Mouse (Mus musculus) liver, embryonic 12.5 days (tissue): Measurements from ENCODE around the gene Phka2. TPM values are rescaled to one million over a fixed set of nuclear protein-coding genes. Genes with fewer than 3 reads are reported as not detected.
A peak's percentile ranks its signal among the peaks of the same experiment; 100 is the strongest.

Source experiments
- ATAC-seq: fragments of 200-750 bp; cut with Nextera tagmentation; 2 replicates; pipeline ENCODE4 v1.8.0; 2017; ENCODE audit warnings: moderate number of reproducible peaks, mild to moderate bottlenecking, moderate library complexity
- H3K27ac ChIP-seq: fragments of 300-500 bp; sonication (generic); 2 replicates; pipeline ENCODE4 v1.5.1; 2016; ENCODE audit warnings: mild to moderate bottlenecking
- H3K27me3 ChIP-seq: fragments of 300-500 bp; sonication (generic); replicated peaks from 2 replicates; pipeline ENCODE4 v1.6.1; 2016; ENCODE audit warnings: mild to moderate bottlenecking, moderate library complexity
- H3K36me3 ChIP-seq: fragments of 300-500 bp; sonication (generic); 2 replicates; pipeline ENCODE4 v1.6.1; 2016; ENCODE audit warnings: mild to moderate bottlenecking, moderate library complexity
- H3K4me1 ChIP-seq: fragments of 300-500 bp; sonication (generic); 2 replicates; pipeline ENCODE4 v1.6.1; 2016
- H3K4me2 ChIP-seq: fragments of 300-500 bp; sonication (generic); 2 replicates; pipeline ENCODE4 v1.6.1; 2016; ENCODE audit warnings: mild to moderate bottlenecking, moderate library complexity
- H3K4me3 ChIP-seq: fragments of 300-500 bp; sonication (generic); 2 replicates; pipeline ENCODE4 v1.5.1; 2016; ENCODE audit warnings: mild to moderate bottlenecking, moderate library complexity
- H3K9ac ChIP-seq: fragments of 300-500 bp; sonication (generic); 2 replicates; pipeline ENCODE4 v1.6.1; 2016; ENCODE audit warnings: mild to moderate bottlenecking, moderate library complexity
- H3K9me3 ChIP-seq: fragments of 300-500 bp; sonication (generic); replicated peaks from 2 replicates; pipeline ENCODE4 v1.6.1; 2016; ENCODE audit warnings: mild to moderate bottlenecking, moderate library complexity
- WGBS: fragments of 180-500 bp; shearing (Covaris S2); methylation state at CpG from one replicate; pipeline ENCODE4 v1.1.7; 2016; ENCODE audit not compliant: insufficient replicate concordance; 5-methylcytosine and 5-hydroxymethylcytosine counted together
- polyA plus RNA-seq: library from polyadenylated mRNA; unstranded; fragments of >200 nt; fragmentation: Nextera tagmentation; extraction: Ambion mirVana; gene quantifications from 2 replicates; pipeline ENCODE4 v1.2.1, GENCODE M21; 2016

The Phka2 gene
- polyA plus RNA-seq, result 12.5 and 12.8 TPM in 2 replicates

- 9% methylated on average over 55 of the region's 61 CpGs for WGBS
- H3K9ac ChIP-seq, result peak within 1 kb of the TSS; percentile 67
- ATAC-seq, result peak; percentile 97
Observed at GRCm38 (mm10) chrX:160502048-160503041, at the start of gene Phka2. Gene Phka2 (plus strand): TSS chrX:160502166.

GRCm38 (mm10) chrX:160455686-160456085 lies 46.3 kb upstream of the Phka2 start:
- no peaks in the 10 kb centered on the region; the same call in 1 of the 2 replicates for H3K27me3 ChIP-seq
- H3K9ac ChIP-seq, result no peak overlapping the region
- no peak for ATAC-seq
- H3K36me3 ChIP-seq, result no peaks in the 10 kb centered on the region
- no peak overlapping the region for H3K4me2 ChIP-seq
- no peak overlapping the region for H3K27ac ChIP-seq
- WGBS, result 58% methylated on average over 5 of the region's 5 CpGs
- no peaks in the 10 kb centered on the region for H3K4me1 ChIP-seq
- no peaks in the 10 kb centered on the region for H3K9me3 ChIP-seq
- H3K4me3 ChIP-seq, result no peak overlapping the region

More at GRCm38 (mm10) chrX:160502048-160503041, at the start of gene Phka2:
- H3K36me3 ChIP-seq, result no peaks in the 10 kb centered on the region
- H3K27ac ChIP-seq, result peak within 1 kb of the TSS; percentile 82
- H3K27me3 ChIP-seq, result peaks cover 13% of the 10 kb centered on the region; the same call in 1 of the 2 replicates
- peak within 1 kb of the TSS; percentile 67 for H3K4me3 ChIP-seq
- no peaks in the 10 kb centered on the region for H3K9me3 ChIP-seq
- H3K4me1 ChIP-seq, result peaks cover 19% of the 10 kb centered on the region; the same call in 1 of the 2 replicates
- H3K4me2 ChIP-seq, result peak within 1 kb of the TSS; percentile 72

- H3K4me2 ChIP-seq, result no peak overlapping the region
- H3K36me3 ChIP-seq, result no peaks in the 10 kb centered on the region
- H3K4me3 ChIP-seq, result no peak overlapping the region
- peaks cover 8% of the 10 kb centered on the region; the same call in 1 of the 2 replicates for H3K27me3 ChIP-seq
- no peaks in the 10 kb centered on the region for H3K9me3 ChIP-seq
- no peak overlapping the region for H3K9ac ChIP-seq
- ATAC-seq, result no peak
- no peak overlapping the region for H3K27ac ChIP-seq
- H3K4me1 ChIP-seq, result no peaks in the 10 kb centered on the region
- WGBS, result 68% methylated on average over 3 of the region's 3 CpGs
Observed at GRCm38 (mm10) chrX:160471257-160471786, 30.6 kb upstream of the Phka2 start.

GRCm38 (mm10) chrX:160489784-160490183 lies 12.2 kb upstream of the Phka2 start:
- 47% methylated on average over 2 of the region's 2 CpGs for WGBS
- no peak overlapping the region for H3K27ac ChIP-seq
- peaks cover 5% of the 10 kb centered on the region; the same call in 1 of the 2 replicates for H3K27me3 ChIP-seq
- no peaks in the 10 kb centered on the region for H3K9me3 ChIP-seq
- H3K36me3 ChIP-seq, result no peaks in the 10 kb centered on the region
- ATAC-seq, result no peak
- no peaks in the 10 kb centered on the region for H3K4me1 ChIP-seq
- no peak overlapping the region for H3K9ac ChIP-seq
- no peak overlapping the region for H3K4me3 ChIP-seq
- no peak overlapping the region for H3K4me2 ChIP-seq

- no peak overlapping the region for H3K4me3 ChIP-seq
- ATAC-seq, result no peak
- H3K36me3 ChIP-seq, result no peaks in the 10 kb centered on the region
- H3K4me1 ChIP-seq, result no peaks in the 10 kb centered on the region
- 0 out of 2 replicates have a peak, but pooled peaks cover 5% of the 10 kb centered on the region for H3K27me3 ChIP-seq
- H3K4me2 ChIP-seq, result no peak overlapping the region
- no peaks in the 10 kb centered on the region for H3K9me3 ChIP-seq
- no peak overlapping the region for H3K27ac ChIP-seq
- H3K9ac ChIP-seq, result no peak overlapping the region
- 47% methylated on average over 3 of the region's 3 CpGs for WGBS
Observed at GRCm38 (mm10) chrX:160494333-160494732, 7.6 kb upstream of the Phka2 start.

GRCm38 (mm10) chrX:160494921-160495320 lies 7.0 kb upstream of the Phka2 start:
- H3K27me3 ChIP-seq, result 0 out of 2 replicates have a peak, but pooled peaks cover 5% of the 10 kb centered on the region
- H3K4me1 ChIP-seq, result no peaks in the 10 kb centered on the region
- no peaks in the 10 kb centered on the region for H3K36me3 ChIP-seq
- no peaks in the 10 kb centered on the region for H3K9me3 ChIP-seq
- no peak overlapping the region for H3K27ac ChIP-seq
- H3K4me3 ChIP-seq, result no peak overlapping the region
- ATAC-seq, result no peak
- H3K9ac ChIP-seq, result no peak overlapping the region
- H3K4me2 ChIP-seq, result no peak overlapping the region
- 55% methylated on average over 6 of the region's 6 CpGs for WGBS

GRCm38 (mm10) chrX:160496473-160496872 lies 5.5 kb upstream of the Phka2 start:
- Histone ChIP-seq H3K4me2 (peak overlapping the region; percentile 35; the same call in 1 of the 2 replicates), H3K36me3 (no peaks in the 10 kb centered on the region), H3K9me3 (no peaks in the 10 kb centered on the region), H3K27me3 (no peaks in the 10 kb centered on the region), H3K27ac (no peak overlapping the region), H3K4me3 (no peak overlapping the region), H3K4me1 (0 out of 2 replicates have a peak, but pooled peaks cover 3% of the 10 kb centered on the region), H3K9ac (no peak overlapping the region)
- WGBS, result 24% methylated on average over 5 of the region's 5 CpGs
- peak; percentile 63; the same call in 1 of the 2 replicates for ATAC-seq

- Histone ChIP-seq H3K4me2 (no peak overlapping the region), H3K4me3 (no peak overlapping the region), H3K36me3 (no peaks in the 10 kb centered on the region), H3K9ac (no peak overlapping the region), H3K4me1 (peaks cover 19% of the 10 kb centered on the region; the same call in 1 of the 2 replicates), H3K27ac (no peak overlapping the region), H3K27me3 (peaks cover 13% of the 10 kb centered on the region; the same call in 1 of the 2 replicates), H3K9me3 (no peaks in the 10 kb centered on the region)
- 82% methylated on average over 3 of the region's 3 CpGs for WGBS
- no peak for ATAC-seq
Observed at GRCm38 (mm10) chrX:160501095-160501494, 871 bp upstream of the Phka2 start.

GRCm38 (mm10) chrX:160501687-160502047 lies 299 bp upstream of the Phka2 start:
- Histone ChIP-seq H3K27me3 (peaks cover 13% of the 10 kb centered on the region; the same call in 1 of the 2 replicates), H3K36me3 (no peaks in the 10 kb centered on the region), H3K27ac (peak overlapping the region; percentile 82; the same call in 1 of the 2 replicates), H3K9me3 (no peaks in the 10 kb centered on the region), H3K4me3 (peak overlapping the region; percentile 67), H3K4me2 (peak overlapping the region; percentile 72), H3K9ac (peak overlapping the region; percentile 67), H3K4me1 (peaks cover 19% of the 10 kb centered on the region; the same call in 1 of the 2 replicates)
- 16% methylated on average over 12 of the region's 12 CpGs for WGBS
- ATAC-seq, result peak; percentile 77

- no peak overlapping the region for H3K4me2 ChIP-seq
- 0 out of 2 replicates have a peak, but pooled peaks cover 2% of the 10 kb centered on the region for H3K4me1 ChIP-seq
- no peak for ATAC-seq
- no peaks in the 10 kb centered on the region for H3K27me3 ChIP-seq
- WGBS, result 63% methylated on average over 1 of the region's 1 CpGs
- no peaks in the 10 kb centered on the region for H3K36me3 ChIP-seq
- H3K9me3 ChIP-seq, result no peaks in the 10 kb centered on the region
- no peak overlapping the region for H3K27ac ChIP-seq
- H3K4me3 ChIP-seq, result no peak overlapping the region
- H3K9ac ChIP-seq, result no peak overlapping the region
Observed at GRCm38 (mm10) chrX:160509046-160509445, 7.1 kb downstream of the Phka2 start.

GRCm38 (mm10) chrX:160510197-160510596 lies 8.2 kb downstream of the Phka2 start:
- 31% methylated on average over 2 of the region's 2 CpGs for WGBS
- ATAC-seq, result no peak

GRCm38 (mm10) chrX:160516027-160516426 lies 14.1 kb downstream of the Phka2 start:
- Histone ChIP-seq H3K36me3 (no peaks in the 10 kb centered on the region), H3K9me3 (no peaks in the 10 kb centered on the region), H3K4me2 (no peak overlapping the region), H3K27me3 (no peaks in the 10 kb centered on the region), H3K4me1 (no peaks in the 10 kb centered on the region), H3K4me3 (no peak overlapping the region), H3K9ac (no peak overlapping the region), H3K27ac (no peak overlapping the region)
- ATAC-seq, result no peak

More at GRCm38 (mm10) chrX:160510197-160510596, 8.2 kb downstream of the Phka2 start:
- no peaks in the 10 kb centered on the region for H3K27me3 ChIP-seq
- H3K36me3 ChIP-seq, result no peaks in the 10 kb centered on the region
- H3K9ac ChIP-seq, result no peak overlapping the region
- H3K4me1 ChIP-seq, result no peaks in the 10 kb centered on the region
- no peak overlapping the region for H3K27ac ChIP-seq
- no peaks in the 10 kb centered on the region for H3K9me3 ChIP-seq
- H3K4me3 ChIP-seq, result no peak overlapping the region
- H3K4me2 ChIP-seq, result no peak overlapping the region
